Mouse (Mus musculus): ENCODE data around the gene Olfr520.

DNA sequence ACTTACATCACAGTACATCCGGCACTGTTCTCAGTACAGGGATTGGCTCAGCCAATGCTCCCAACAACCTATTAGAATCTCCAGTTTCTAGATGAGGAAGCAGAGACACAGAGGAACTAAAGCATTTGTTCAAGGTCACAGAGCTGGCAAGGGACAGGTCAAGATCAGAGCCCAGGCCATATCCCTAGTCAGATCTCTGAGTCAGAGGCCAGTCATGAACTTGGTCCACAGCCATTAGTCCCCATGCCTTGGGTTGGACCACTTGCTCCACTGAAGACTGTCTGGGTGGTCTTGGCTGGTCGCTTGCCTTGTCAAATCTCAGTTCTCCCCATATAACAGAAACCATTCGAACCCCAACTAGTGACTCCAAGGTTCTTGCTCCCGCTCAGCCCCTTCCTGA lies 17.6 kb upstream of the Olfr520 start:
- no peak for TF ChIP-seq POLR2A (IDR thresholded peaks at IDR 0.05; ENCODE audit: low read depth, low read length)
- no peak for TF ChIP-seq CTCF (conservative IDR thresholded peaks at IDR 0.05; ENCODE audit: insufficient read depth, insufficient read length, low read depth, low read length)

All from kidney, adult 2 months (tissue).